Mouse (Mus musculus) left cerebral cortex, adult 2 months (tissue): ENCODE measurements around the gene Slbp. TPM values are rescaled to one million over a fixed set of nuclear protein-coding genes. Genes with fewer than 3 reads are reported as not detected.

Source experiments
- DNase-seq, 2 experiments: peaks; one replicate each; pipeline ENCODE4 v3.0.0; 2021 to 2022; ENCODE audit warnings: low spot score in 2 of 2, mixed read lengths in 1 of 2; ENCODE audit errors: extremely low spot score in 1 of 2
- H3K27ac ChIP-seq: fragments of 200-600 bp; 2 replicates; pipeline ENCODE4 v1.8.1; 2022
- H3K4me3 ChIP-seq: fragments of 200-600 bp; 2 replicates; pipeline ENCODE4 v1.8.1; 2022
- CTCF ChIP-seq: fragments of 200-600 bp; IDR thresholded peaks from 2 replicates; pipeline ENCODE4 v1.8.1; 2022; ENCODE audit warnings: antibody characterized with exemption, mild to moderate bottlenecking, moderate library complexity
- intact Hi-C: fragments of 180-260 bp; cut with DNase I; formaldehyde crosslinking; loops from one replicate; pipeline ENCODE4 v1.15.1; 2025
- total RNA-seq, 2 experiments: library from RNA; stranded (reverse); gene quantifications; 2 replicates each; pipeline ENCODE4 v1.2.3; 2021

Gene Slbp
- total RNA-seq, 2 experiments from 2014 or later, result 24.4 to 25.7 TPM

- no peak for DNase-seq
- H3K27ac ChIP-seq, result peak overlapping the region; percentile 55; the same call in 1 of the 2 replicates
- no peak overlapping the region for H3K4me3 ChIP-seq
- intact Hi-C loops, result loop anchor here (5.0 kb wide), 1 partner anchor 32 kb away; the partner anchor contains the start of gene Fgfr3
- TF ChIP-seq CTCF, result no peak
These were observed 37.7 kb upstream of the Slbp start for GRCm38 (mm10) chr5:33689852-33690645.

- Histone ChIP-seq H3K27ac (peak overlapping the region; percentile 55; the same call in 1 of the 2 replicates), H3K4me3 (no peak overlapping the region)
- DNase-seq, result peak in 1 of 2 experiments; percentile 34
- no peak for TF ChIP-seq CTCF
- intact Hi-C loops, result loop anchor here (5.0 kb wide), 1 partner anchor 33 kb away; the partner anchor contains the start of gene Fgfr3
These were observed 37.0 kb upstream of the Slbp start for GRCm38 (mm10) chr5:33689221-33689844.

- H3K4me3 ChIP-seq, result no peak overlapping the region
- peak overlapping the region; percentile 9; the same call in 1 of the 2 replicates for H3K27ac ChIP-seq
- DNase-seq, result no peak
- intact Hi-C loops, result loop anchor here (5.0 kb wide), 1 partner anchor 34 kb away; the partner anchor contains the start of gene Fgfr3
- no peak for TF ChIP-seq CTCF
These were observed 36.2 kb upstream of the Slbp start for GRCm38 (mm10) chr5:33688278-33689220.

- no peak for DNase-seq
- no peak overlapping the region for H3K27ac ChIP-seq
- intact Hi-C loops, result loop anchor here (5.0 kb wide), 1 partner anchor 35 kb away; the partner anchor contains the start of gene Fgfr3
- no peak for TF ChIP-seq CTCF
- no peak overlapping the region for H3K4me3 ChIP-seq
These were observed 34.8 kb upstream of the Slbp start for GRCm38 (mm10) chr5:33687142-33687541.

GRCm38 (mm10) chr5:33684932-33685331, 32.6 kb upstream of the Slbp start:
- H3K4me3 ChIP-seq, result no peak overlapping the region
- no peak for TF ChIP-seq CTCF
- intact Hi-C loops, result loop anchor here (1.0 to 5.0 kb wide), 2 partner anchors 37 to 53 kb away; partner anchors contain the start of gene Fgfr3
- no peak for DNase-seq
- H3K27ac ChIP-seq, result no peak overlapping the region

- peak; percentile 72 for TF ChIP-seq CTCF
These were observed 31.7 kb upstream of the Slbp start for GRCm38 (mm10) chr5:33683897-33684652.

GRCm38 (mm10) chr5:33682963-33683362, 30.6 kb upstream of the Slbp start:
- intact Hi-C loops, result no loop called here
- Histone ChIP-seq H3K27ac (no peak overlapping the region), H3K4me3 (no peak overlapping the region)
- DNase-seq, result no peak
- no peak for TF ChIP-seq CTCF

More at GRCm38 (mm10) chr5:33683897-33684652, 31.7 kb upstream of the Slbp start:
- intact Hi-C loops, result loop anchor here (1.0 kb wide), 1 partner anchor 54 kb away; no protein-coding TSS in a partner anchor
- peak in 1 of 2 experiments; percentile 37 for DNase-seq
- H3K27ac ChIP-seq, result no peak overlapping the region
- no peak overlapping the region for H3K4me3 ChIP-seq

GRCm38 (mm10) chr5:33681611-33682388, 29.4 kb upstream of the Slbp start:
- intact Hi-C loops, result no loop called here
- Histone ChIP-seq H3K27ac (no peak overlapping the region), H3K4me3 (no peak overlapping the region)
- no peak for DNase-seq
- no peak for TF ChIP-seq CTCF

- intact Hi-C loops, result no loop called here
- no peak for DNase-seq
- Histone ChIP-seq H3K27ac (no peak overlapping the region), H3K4me3 (no peak overlapping the region)
- TF ChIP-seq CTCF, result no peak
These were observed 28.7 kb upstream of the Slbp start for GRCm38 (mm10) chr5:33681044-33681443.

GRCm38 (mm10) chr5:33678244-33678643, 25.9 kb upstream of the Slbp start:
- DNase-seq, result no peak
- intact Hi-C loops, result loop anchor here (10.0 kb wide), 1 partner anchor 277 kb away; no protein-coding TSS in a partner anchor
- no peak for TF ChIP-seq CTCF
- Histone ChIP-seq H3K27ac (no peak overlapping the region), H3K4me3 (no peak overlapping the region)
